8 mouse cellular contexts compared by ENCODE assay signal in genomic region chr8:120368814-120369649, GRCm38 (mm10).
DNase-seq lines count a peak whose midpoint lies in the region; ATAC-seq and TF ChIP-seq lines count a peak whose summit lies in the region.

No protein-coding gene starts in this region.

- peak overlapping the region; percentile 24 for H3K27ac ChIP-seq in bone marrow macrophage, adult 2 months (ENCODE audit: insufficient read depth, low read depth, low read length)
- peak overlapping the region; percentile 92 for H3K27ac ChIP-seq in heart, embryonic 11.5 days (ENCODE audit: low read depth, low read length)
- H3K27ac ChIP-seq in kidney, embryonic 16.5 days (ENCODE audit: low read length): peak overlapping the region; percentile 78

- no peak for TF ChIP-seq POLR2A in bone marrow macrophage, adult 2 months (IDR thresholded peaks at IDR 0.05; ENCODE audit: borderline replicate concordance, low read depth, low read length)
- TF ChIP-seq POLR2A in myocyte (IDR thresholded peaks at IDR 0.05; ENCODE audit: insufficient read length, low read depth): no peak

- no peak for TF ChIP-seq CTCF in bone marrow macrophage, adult 2 months (IDR thresholded peaks at IDR 0.05; ENCODE audit: low read depth, low read length)

- H3K4me1 ChIP-seq in bone marrow macrophage, adult 2 months (ENCODE audit: control insufficient read depth, insufficient read depth, low read length): peaks cover 24% of the 10 kb centered on the region
- H3K4me1 ChIP-seq in heart, embryonic 11.5 days (ENCODE audit: control insufficient read depth, insufficient read depth, low read length): peaks cover 81% of the 10 kb centered on the region
- peaks cover 54% of the 10 kb centered on the region for H3K4me1 ChIP-seq in kidney, embryonic 16.5 days (ENCODE audit: insufficient read depth, low read length)

- H3K36me3 ChIP-seq in heart, embryonic 11.5 days (ENCODE audit: control insufficient read depth, insufficient read depth, low read length): no peaks in the 10 kb centered on the region
- no peaks in the 10 kb centered on the region for H3K36me3 ChIP-seq in kidney, embryonic 16.5 days (ENCODE audit: insufficient read depth, low read length)
- no peaks in the 10 kb centered on the region for H3K36me3 ChIP-seq in myocyte (ENCODE audit: control insufficient read depth, insufficient read depth)

- no peaks in the 10 kb centered on the region for H3K9me3 ChIP-seq in heart, embryonic 11.5 days (replicated peaks; ENCODE audit: control insufficient read depth, low read length)
- H3K9me3 ChIP-seq in kidney, embryonic 16.5 days (ENCODE audit: low read length): no peaks in the 10 kb centered on the region

- H3K4me2 ChIP-seq in heart, embryonic 11.5 days: peak overlapping the region; percentile 49
- peak overlapping the region; percentile 24; the same call in 1 of the 2 replicates for H3K4me2 ChIP-seq in kidney, embryonic 16.5 days (replicated peaks; ENCODE audit: low read depth, low read length)
- H3K4me2 ChIP-seq in myocyte (ENCODE audit: low read depth): peak overlapping the region; percentile 71

- no peaks in the 10 kb centered on the region for H3K27me3 ChIP-seq in heart, embryonic 11.5 days (ENCODE audit: control insufficient read depth, insufficient read depth, low read length)
- H3K27me3 ChIP-seq in kidney, embryonic 16.5 days (ENCODE audit: insufficient read depth, low read length): peaks cover 5% of the 10 kb centered on the region; the same call in 1 of the 2 replicates
- H3K27me3 ChIP-seq in myocyte (ENCODE audit: control insufficient read depth, insufficient read depth, insufficient read length): no peaks in the 10 kb centered on the region

- no peak overlapping the region for H3ac ChIP-seq in myocyte (ENCODE audit: control insufficient read depth, insufficient read length)

- peak overlapping the region; percentile 63 for H3K9ac ChIP-seq in heart, embryonic 11.5 days (ENCODE audit: low read depth, low read length)
- H3K9ac ChIP-seq in kidney, embryonic 16.5 days (replicated peaks; ENCODE audit: low read length): peak overlapping the region; percentile 41; the same call in 1 of the 2 replicates

- DNase-seq in B cell, adult 2 months: peak; percentile 79 to 82
- peak; percentile 97 for DNase-seq in liver
- DNase-seq in spleen, postnatal 4 days (ENCODE audit: low spot score in 2 of 2): peak; percentile 93

- ATAC-seq in erythroblast, adult 5-6 weeks (replicated peaks; ENCODE audit: low FRiP score, poor library complexity, severe bottlenecking): peak; percentile 56
- peak; percentile 58 for ATAC-seq in heart, embryonic 11.5 days (replicated peaks; ENCODE audit: insufficient number of reproducible peaks, low FRiP score, low TSS enrichment)
- ATAC-seq in kidney, embryonic 16.5 days (ENCODE audit: low FRiP score, low TSS enrichment): peak; percentile 65

- H3K4me3 ChIP-seq in bone marrow macrophage, adult 2 months (ENCODE audit: insufficient read depth, low read length): no peak overlapping the region
- H3K4me3 ChIP-seq in heart, embryonic 11.5 days (ENCODE audit: low read depth, low read length): 0 out of 2 replicates have a peak overlapping the region, but pooled peaks have one; percentile 6
- no peak overlapping the region for H3K4me3 ChIP-seq in kidney, embryonic 16.5 days (ENCODE audit: low read length)
- H3K4me3 ChIP-seq in myocyte: no peak overlapping the region

- 24% methylated on average over 11 of the region's 11 CpGs for WGBS in heart, embryonic 11.5 days (ENCODE audit: insufficient replicate concordance)
- WGBS in kidney, embryonic 16.5 days: 20% methylated on average over 11 of the region's 11 CpGs

- H3K79me2 ChIP-seq in myocyte (ENCODE audit: control insufficient read depth, insufficient read depth): no peaks in the 10 kb centered on the region

TF ChIP-seq in myocyte, 11 proteins besides CTCF, POLR2A, EP300 and RAD21:
- TF ChIP-seq SRF (IDR thresholded peaks at IDR 0.05; ENCODE audit: control insufficient read depth, insufficient read length, low read depth) (peak; percentile 45), TCF12 (IDR thresholded peaks at IDR 0.05; ENCODE audit: insufficient read depth, poor library complexity, severe bottlenecking) (peak; percentile 40), MYOG (IDR thresholded peaks at IDR 0.05; ENCODE audit: control insufficient read depth in 1 of 3, insufficient read depth in 1 of 3, insufficient read length in 2 of 3, low read depth in 2 of 3) (peak; percentile 37 to 95 (median 91)), TCF3 (IDR thresholded peaks at IDR 0.05; ENCODE audit: insufficient read length, low read depth) (peak; percentile 94), E2F4 (IDR thresholded peaks at IDR 0.05; ENCODE audit: insufficient read depth) (no peak), POLR2AphosphoS2 (IDR thresholded peaks at IDR 0.05; ENCODE audit: insufficient read length, low read depth) (no peak), USF1 (IDR thresholded peaks at IDR 0.05; ENCODE audit: low read depth) (peak; percentile 82), MYOD1 (IDR thresholded peaks at IDR 0.05; ENCODE audit: control insufficient read depth in 1 of 3, insufficient read length in 2 of 3, low read depth in 2 of 3) (peak in 2 of 3 experiments; percentile 92 to 98), CEBPB (IDR thresholded peaks at IDR 0.05; ENCODE audit: insufficient read depth, poor library complexity, severe bottlenecking) (no peak), MAX (IDR thresholded peaks at IDR 0.05; ENCODE audit: low read depth) (no peak), REST (IDR thresholded peaks at IDR 0.05; ENCODE audit: insufficient read depth, insufficient read length) (no peak)

Comparison
In these comparisons a context has a peak if more than half of its experiments do, and no peak if none do; other contexts are left out.
1. H3K27ac ChIP-seq: peak in every context shown above with its lines; median percentile 92 in heart, embryonic 11.5 days; 78 in kidney, embryonic 16.5 days; 24 in bone marrow macrophage, adult 2 months.